Mouse (Mus musculus): ENCODE measurements at regions not wholly inside any gene's neighbourhood (a gene's known extent, or its start where the extent isn't known, plus 50 kb on each side); places are given as distances from the start of the nearest gene placed in this dataset.
"Not testable (repeated sequence)": the region's sequence is repeated elsewhere in the genome, so short reads cannot be mapped to it uniquely, and the experiment has no call there.

GRCm38 (mm10) chr17:49342636-49343035 is 85.5 kb upstream of the Mocs1 start:
- 87% methylated on average over 2 of the region's 2 CpGs for WGBS
- Histone ChIP-seq H3K4me1 (replicated peaks; ENCODE audit: control insufficient read depth, insufficient read depth, low read length) (no peaks in the 10 kb centered on the region), H3K27me3 (ENCODE audit: control insufficient read depth, insufficient read depth, low read length) (no peaks in the 10 kb centered on the region), H3K4me2 (replicated peaks) (no peak overlapping the region), H3K36me3 (replicated peaks; ENCODE audit: control insufficient read depth, insufficient read depth) (no peaks in the 10 kb centered on the region), H3K27ac (no peak overlapping the region), H3K9ac (no peak overlapping the region), H3K9me3 (ENCODE audit: control insufficient read depth, low read length) (0 out of 2 replicates have a peak, but pooled peaks cover 4% of the 10 kb centered on the region), H3K4me3 (replicated peaks; ENCODE audit: low read length) (no peak overlapping the region)
- DNase-seq (ENCODE audit: low spot score) = no peak
- no peak for ATAC-seq (ENCODE audit: low FRiP score)

- Histone ChIP-seq H3K27ac (no peak overlapping the region), H3K27me3 (ENCODE audit: control insufficient read depth, insufficient read depth, low read length) (no peaks in the 10 kb centered on the region), H3K36me3 (replicated peaks; ENCODE audit: control insufficient read depth, insufficient read depth) (no peaks in the 10 kb centered on the region), H3K4me2 (replicated peaks) (no peak overlapping the region), H3K9ac (no peak overlapping the region), H3K4me3 (replicated peaks; ENCODE audit: low read length) (no peak overlapping the region), H3K4me1 (replicated peaks; ENCODE audit: control insufficient read depth, insufficient read depth, low read length) (no peaks in the 10 kb centered on the region), H3K9me3 (ENCODE audit: control insufficient read depth, low read length) (no peaks in the 10 kb centered on the region)
- ATAC-seq (ENCODE audit: low FRiP score) = no peak
- WGBS = 92% methylated on average over 5 of the region's 5 CpGs
- DNase-seq (ENCODE audit: low spot score) = no peak
Measured at GRCm38 (mm10) chr17:49346701-49347100, 81.5 kb upstream of the Mocs1 start.

GRCm38 (mm10) chr17:49349328-49349727 is 78.8 kb upstream of the Mocs1 start:
- no peak for ATAC-seq (ENCODE audit: low FRiP score)

GRCm38 (mm10) chr17:49359212-49359611 is 69.0 kb upstream of the Mocs1 start:
- H3K4me3 ChIP-seq (replicated peaks; ENCODE audit: low read length) = no peak overlapping the region
- H3K4me1 ChIP-seq (replicated peaks; ENCODE audit: control insufficient read depth, insufficient read depth, low read length) = no peaks in the 10 kb centered on the region
- no peak overlapping the region for H3K27ac ChIP-seq
- H3K36me3 ChIP-seq (replicated peaks; ENCODE audit: control insufficient read depth, insufficient read depth) = no peaks in the 10 kb centered on the region
- no peaks in the 10 kb centered on the region for H3K27me3 ChIP-seq (ENCODE audit: control insufficient read depth, insufficient read depth, low read length)
- DNase-seq (ENCODE audit: low spot score) (no peak), ATAC-seq (ENCODE audit: low FRiP score) (no peak)
- no peak overlapping the region for H3K9ac ChIP-seq
- H3K4me2 ChIP-seq (replicated peaks) = no peak overlapping the region
- no peaks in the 10 kb centered on the region for H3K9me3 ChIP-seq (ENCODE audit: control insufficient read depth, low read length)

More at GRCm38 (mm10) chr17:49349328-49349727, 78.8 kb upstream of the Mocs1 start:
- H3K9me3 ChIP-seq (ENCODE audit: control insufficient read depth, low read length) = no peaks in the 10 kb centered on the region
- 62% methylated on average over 9 of the region's 9 CpGs for WGBS
- no peaks in the 10 kb centered on the region for H3K4me1 ChIP-seq (replicated peaks; ENCODE audit: control insufficient read depth, insufficient read depth, low read length)
- H3K4me2 ChIP-seq (replicated peaks) = no peak overlapping the region
- H3K27ac ChIP-seq = no peak overlapping the region
- no peak for DNase-seq (ENCODE audit: low spot score)
- no peak overlapping the region for H3K9ac ChIP-seq
- no peak overlapping the region for H3K4me3 ChIP-seq (replicated peaks; ENCODE audit: low read length)
- no peaks in the 10 kb centered on the region for H3K36me3 ChIP-seq (replicated peaks; ENCODE audit: control insufficient read depth, insufficient read depth)
- no peaks in the 10 kb centered on the region for H3K27me3 ChIP-seq (ENCODE audit: control insufficient read depth, insufficient read depth, low read length)

GRCm38 (mm10) chr17:49360251-49360650 is 67.9 kb upstream of the Mocs1 start:
- not testable (repeated sequence) for H3K27me3 ChIP-seq (ENCODE audit: control insufficient read depth, insufficient read depth, low read length); DNase-seq (ENCODE audit: low spot score); H3K4me1 ChIP-seq (replicated peaks; ENCODE audit: control insufficient read depth, insufficient read depth, low read length); ATAC-seq (ENCODE audit: low FRiP score); H3K9ac ChIP-seq; H3K4me2 ChIP-seq (replicated peaks); H3K27ac ChIP-seq; H3K4me3 ChIP-seq (replicated peaks; ENCODE audit: low read length); H3K9me3 ChIP-seq (ENCODE audit: control insufficient read depth, low read length); H3K36me3 ChIP-seq (replicated peaks; ENCODE audit: control insufficient read depth, insufficient read depth)
- WGBS = 22% methylated on average over 6 of the region's 6 CpGs

GRCm38 (mm10) chr17:49367791-49368190 is 60.4 kb upstream of the Mocs1 start:
- H3K27ac ChIP-seq = no peak overlapping the region
- no peaks in the 10 kb centered on the region for H3K27me3 ChIP-seq (ENCODE audit: control insufficient read depth, insufficient read depth, low read length)
- H3K4me2 ChIP-seq (replicated peaks) = no peak overlapping the region
- no peak for DNase-seq (ENCODE audit: low spot score)
- no peak for ATAC-seq (ENCODE audit: low FRiP score)
- H3K4me1 ChIP-seq (replicated peaks; ENCODE audit: control insufficient read depth, insufficient read depth, low read length) = no peaks in the 10 kb centered on the region
- H3K36me3 ChIP-seq (replicated peaks; ENCODE audit: control insufficient read depth, insufficient read depth) = no peaks in the 10 kb centered on the region
- 86% methylated on average over 4 of the region's 4 CpGs for WGBS
- H3K4me3 ChIP-seq (replicated peaks; ENCODE audit: low read length) = no peak overlapping the region
- H3K9me3 ChIP-seq (ENCODE audit: control insufficient read depth, low read length) = no peaks in the 10 kb centered on the region
- no peak overlapping the region for H3K9ac ChIP-seq

GRCm38 (mm10) chr17:49368476-49369269 is 59.5 kb upstream of the Mocs1 start:
- no peaks in the 10 kb centered on the region for H3K36me3 ChIP-seq (replicated peaks; ENCODE audit: control insufficient read depth, insufficient read depth)
- no peak for ATAC-seq (ENCODE audit: low FRiP score)
- H3K4me3 ChIP-seq (replicated peaks; ENCODE audit: low read length) = no peak overlapping the region
- no peaks in the 10 kb centered on the region for H3K9me3 ChIP-seq (ENCODE audit: control insufficient read depth, low read length)
- DNase-seq (ENCODE audit: low spot score) = no peak
- no peak overlapping the region for H3K4me2 ChIP-seq (replicated peaks)
- H3K27me3 ChIP-seq (ENCODE audit: control insufficient read depth, insufficient read depth, low read length) = no peaks in the 10 kb centered on the region
- H3K4me1 ChIP-seq (replicated peaks; ENCODE audit: control insufficient read depth, insufficient read depth, low read length) = no peaks in the 10 kb centered on the region
- no peak overlapping the region for H3K27ac ChIP-seq
- H3K9ac ChIP-seq = no peak overlapping the region
- WGBS = 60% methylated on average over 2 of the region's 2 CpGs

- H3K27me3 ChIP-seq (ENCODE audit: control insufficient read depth, insufficient read depth, low read length) = no peaks in the 10 kb centered on the region
- no peak overlapping the region for H3K4me2 ChIP-seq (replicated peaks)
- WGBS = 65% methylated on average over 11 of the region's 11 CpGs
- no peaks in the 10 kb centered on the region for H3K4me1 ChIP-seq (replicated peaks; ENCODE audit: control insufficient read depth, insufficient read depth, low read length)
- no peak overlapping the region for H3K27ac ChIP-seq
- no peak overlapping the region for H3K9ac ChIP-seq
- ATAC-seq (ENCODE audit: low FRiP score) = no peak
- no peak for DNase-seq (ENCODE audit: low spot score)
- H3K9me3 ChIP-seq (ENCODE audit: control insufficient read depth, low read length) = no peaks in the 10 kb centered on the region
- H3K36me3 ChIP-seq (replicated peaks; ENCODE audit: control insufficient read depth, insufficient read depth) = no peaks in the 10 kb centered on the region
- no peak overlapping the region for H3K4me3 ChIP-seq (replicated peaks; ENCODE audit: low read length)
Measured at GRCm38 (mm10) chr17:49377626-49378025, 50.5 kb upstream of the Mocs1 start.
